Mouse (Mus musculus) spleen, adult 2 months (tissue): ENCODE measurements at regions not wholly inside any gene's neighbourhood (a gene's known extent, or its start where the extent isn't known, plus 50 kb on each side); places are given as distances from the start of the nearest gene placed in this dataset.

Experiments used
- CTCF ChIP-seq: fragments of 200-500 bp; IDR thresholded peaks from 2 replicates; pipeline ENCODE4 v1.5.1; 2011; ENCODE audit warnings: mild to moderate bottlenecking, inconsistent platforms; ENCODE audit not compliant: insufficient read depth, insufficient read length, insufficient replicate concordance; ENCODE audit errors: extremely low read depth
- POLR2A ChIP-seq: fragments of 200-500 bp; IDR thresholded peaks from 2 replicates; pipeline ENCODE4 v1.6.1; 2011; ENCODE audit warnings: low read depth, low read length, inconsistent platforms

DNA sequence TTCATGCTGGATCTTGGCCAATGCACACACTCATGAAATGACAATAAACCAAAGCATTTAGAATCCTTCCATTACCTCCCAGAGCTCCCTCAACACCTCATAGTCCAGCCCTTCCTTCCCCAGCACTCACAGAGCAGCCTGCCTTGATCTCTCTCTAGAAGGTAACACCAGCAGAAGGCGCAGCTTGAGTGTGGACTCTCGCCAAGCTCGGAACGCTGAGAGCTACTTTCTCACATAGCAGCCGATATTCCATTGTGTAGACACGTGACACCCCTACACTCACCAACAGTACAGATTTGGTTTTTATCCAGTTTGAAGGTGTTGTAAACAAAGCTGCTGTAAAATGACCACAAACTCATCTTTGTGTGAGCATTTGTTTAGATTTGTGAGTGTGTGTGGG is 406.8 kb upstream of the Cdh4 start:
- TF ChIP-seq CTCF (no peak), POLR2A (no peak)
